Mouse (Mus musculus) spleen, adult 2 months (tissue): Measurements from ENCODE around the gene Hist2h2bb.
"Not testable (repeated sequence)": the region's sequence is repeated elsewhere in the genome, so short reads cannot be mapped to it uniquely, and the experiment has no call there.

ENCODE experiments used
- CTCF ChIP-seq: fragments of 200-500 bp; IDR thresholded peaks from 2 replicates; pipeline ENCODE4 v1.5.1; 2011; ENCODE audit warnings: mild to moderate bottlenecking, inconsistent platforms; ENCODE audit not compliant: insufficient read depth, insufficient read length, insufficient replicate concordance; ENCODE audit errors: extremely low read depth
- POLR2A ChIP-seq: fragments of 200-500 bp; IDR thresholded peaks from 2 replicates; pipeline ENCODE4 v1.6.1; 2011; ENCODE audit warnings: low read depth, low read length, inconsistent platforms

GRCm38 (mm10) chr3:96246427-96246856 lies 23.1 kb upstream of the Hist2h2bb start, which contains the start of gene Hist2h3c1:
- TF ChIP-seq POLR2A, CTCF: not testable (repeated sequence)
